Mouse (Mus musculus) retina, postnatal 1 day (tissue): ENCODE data around the gene Gm5483.
"Not testable (repeated sequence)": the region's sequence is repeated elsewhere in the genome, so short reads cannot be mapped to it uniquely, and the experiment has no call there.

Source experiments
- DNase-seq: peaks from one replicate; pipeline ENCODE4 v3.0.0-alpha.2; 2012

The Gm5483 gene

DNA sequence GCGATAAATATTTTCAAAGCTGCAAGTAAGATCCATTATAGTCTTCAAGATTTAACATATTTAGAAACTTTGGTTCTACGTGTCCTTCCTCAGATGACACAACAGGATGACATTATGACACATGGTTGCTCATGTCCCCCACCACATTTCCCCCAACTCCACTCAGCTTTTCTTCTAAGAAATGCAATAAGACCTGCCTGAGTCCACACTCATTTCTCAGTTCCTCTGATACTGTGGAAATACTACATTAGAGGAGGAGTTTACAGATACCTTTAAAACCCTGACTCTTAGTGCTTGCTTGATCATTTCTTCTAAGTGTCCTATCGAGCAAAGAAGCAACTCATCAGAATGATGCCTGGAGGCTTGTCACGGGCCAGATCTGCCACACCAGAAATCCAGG lies at the start of gene Gm5483:
Gene Gm5483 (plus strand): TSS at position 301 of the 400 bp plus-strand sequence.
- DNase-seq, result not testable (repeated sequence)

DNA sequence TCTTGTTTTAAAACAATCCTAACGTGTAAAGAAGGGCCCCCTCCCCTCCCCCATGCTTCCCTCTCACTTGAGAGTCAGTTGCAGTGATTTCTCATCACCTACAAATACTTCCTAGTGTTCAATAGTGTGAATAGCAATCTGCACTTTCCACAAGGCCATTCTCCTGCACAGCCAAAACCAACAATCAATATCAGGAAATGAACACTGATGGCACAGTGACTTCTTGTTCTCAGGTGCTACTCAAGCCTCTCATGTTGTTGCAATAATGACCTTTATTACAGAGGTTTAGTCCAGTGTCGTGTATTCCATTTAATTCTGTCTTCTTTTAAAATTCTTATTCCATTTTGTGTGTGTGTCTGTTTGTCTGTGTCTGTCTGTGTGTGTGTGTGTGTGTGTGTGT lies 45.8 kb upstream of the Gm5483 start:
- no peak for DNase-seq

DNA sequence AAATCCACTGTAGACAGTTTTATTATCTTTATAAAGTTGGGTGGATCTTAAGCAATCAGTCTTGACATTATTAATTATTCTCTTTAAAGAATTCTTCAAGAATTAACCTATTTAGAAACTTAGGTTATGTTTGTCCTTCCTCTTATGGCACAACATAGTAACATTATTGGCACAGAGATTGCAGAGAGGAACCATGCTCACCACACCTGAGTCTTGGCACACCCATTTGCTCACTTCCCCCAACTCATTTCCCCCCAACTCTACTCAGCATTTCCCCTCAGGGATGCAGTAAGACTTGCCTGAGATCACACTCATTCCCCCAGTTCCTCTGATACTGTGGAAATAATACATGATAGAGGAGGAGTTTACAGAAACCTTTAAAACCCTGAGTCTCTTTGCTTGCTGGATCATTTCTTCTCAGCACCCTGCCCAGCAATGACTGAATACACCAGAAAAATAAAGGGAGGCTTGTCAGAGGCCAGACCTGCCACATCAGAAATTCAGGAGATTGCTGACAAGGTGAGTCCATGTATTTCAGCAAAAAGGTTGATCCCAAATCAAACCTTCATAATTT lies 27.5 kb upstream of the Gm5483 start, which contains the start of gene Stfa2l1:
Gene Stfa2l1 (plus strand): TSS at position 410 of the 574 bp plus-strand sequence.
- no peak for DNase-seq

DNA sequence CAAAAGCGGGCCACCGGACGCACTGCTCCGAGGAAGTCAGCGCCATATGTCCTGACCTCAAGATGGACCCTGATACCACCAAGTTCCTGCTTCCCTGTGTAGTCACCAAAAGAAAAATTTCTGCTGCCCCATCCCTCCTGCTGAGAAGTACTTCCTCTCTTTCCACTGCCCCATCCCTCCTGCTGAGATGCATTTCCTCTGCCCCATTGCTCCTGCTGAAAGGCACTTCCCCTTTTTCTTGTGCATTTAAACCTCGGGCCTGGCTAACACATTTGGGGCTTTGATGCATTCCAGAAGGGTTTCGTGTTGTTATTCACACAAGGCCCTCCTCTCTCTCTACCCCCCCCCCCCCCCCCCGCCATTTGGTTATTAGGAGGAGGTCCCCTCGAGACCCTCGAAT lies 16.2 kb upstream of the Gm5483 start:
- not testable (repeated sequence) for DNase-seq

DNA sequence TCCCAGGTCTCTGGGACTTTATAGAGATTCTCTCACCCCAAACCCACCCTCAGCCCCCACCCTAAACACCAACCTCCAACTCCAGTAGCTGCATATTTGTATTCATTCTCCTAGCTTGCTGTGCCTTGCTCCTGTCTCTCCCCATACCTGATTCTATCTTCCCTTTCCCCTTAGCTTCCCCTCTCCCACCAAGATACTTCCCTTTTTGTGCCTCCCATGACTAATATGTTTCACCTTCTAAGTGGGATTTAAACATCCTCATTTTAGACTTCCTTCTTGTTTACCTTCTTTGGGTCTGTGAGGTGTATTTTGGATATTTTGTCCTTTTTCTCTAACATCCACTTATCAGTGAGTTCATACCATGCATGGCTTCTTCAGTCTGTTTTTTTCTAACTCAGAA lies 7.9 kb upstream of the Gm5483 start:
- DNase-seq, result no peak

DNA sequence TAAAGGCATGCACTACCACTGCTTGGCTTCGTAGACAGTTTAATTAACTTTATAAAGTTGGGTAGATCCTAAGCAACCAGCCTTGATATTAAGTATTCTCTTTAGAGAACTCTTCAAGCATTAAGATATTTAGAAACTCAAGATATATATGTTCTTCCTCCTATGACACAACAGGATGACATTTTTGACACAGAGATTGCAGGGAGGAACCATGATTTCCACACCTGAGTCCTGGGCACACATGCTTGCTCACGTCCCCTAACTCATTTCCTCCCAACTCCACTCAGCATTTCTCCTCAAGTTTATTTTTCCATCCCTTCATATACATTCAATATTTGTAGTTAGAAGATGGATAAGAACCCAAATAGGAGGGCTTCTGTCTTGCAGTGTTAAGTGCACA lies 4.1 kb upstream of the Gm5483 start:
- no peak for DNase-seq

DNA sequence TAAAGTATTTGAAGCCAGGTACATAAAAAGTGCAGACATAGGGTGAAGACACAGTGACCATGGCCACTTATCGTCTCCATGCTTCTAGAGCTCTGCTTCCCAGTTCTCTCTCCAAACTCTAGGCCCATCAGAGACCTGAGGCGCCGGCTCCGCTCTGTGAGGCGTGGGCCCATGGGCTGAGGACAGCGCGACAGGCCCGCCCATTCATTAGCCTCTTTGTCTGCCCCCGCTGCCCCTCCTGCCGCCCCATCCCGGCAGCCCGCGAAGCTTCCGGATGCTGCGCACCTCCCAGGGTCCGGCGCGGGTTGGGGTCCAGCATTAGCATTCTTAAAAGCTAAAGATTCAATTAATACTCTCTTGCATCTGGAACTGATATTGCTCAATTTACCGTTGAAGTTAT lies 15.2 kb downstream of the Gm5483 start:
- peak; percentile 8 for DNase-seq

DNA sequence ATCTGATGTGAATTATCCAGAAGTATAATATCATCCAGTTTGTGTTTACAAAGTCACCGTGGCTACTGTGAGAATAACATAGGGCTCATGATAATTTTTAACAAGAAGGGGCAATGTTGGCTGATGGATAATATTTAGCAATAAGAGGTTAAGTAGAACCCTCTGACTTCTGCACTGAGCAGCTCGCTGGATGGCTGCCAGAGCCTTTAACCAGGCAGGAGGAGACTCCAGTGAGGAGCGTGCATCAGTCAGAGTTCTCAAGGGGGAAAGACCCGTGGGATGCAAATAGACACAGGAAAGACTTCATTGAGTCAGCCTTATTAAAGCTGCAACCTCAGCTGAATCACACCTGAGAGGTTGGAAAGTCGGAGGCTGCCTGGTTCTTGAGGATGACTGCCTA lies 19.8 kb downstream of the Gm5483 start:
- no peak for DNase-seq

DNA sequence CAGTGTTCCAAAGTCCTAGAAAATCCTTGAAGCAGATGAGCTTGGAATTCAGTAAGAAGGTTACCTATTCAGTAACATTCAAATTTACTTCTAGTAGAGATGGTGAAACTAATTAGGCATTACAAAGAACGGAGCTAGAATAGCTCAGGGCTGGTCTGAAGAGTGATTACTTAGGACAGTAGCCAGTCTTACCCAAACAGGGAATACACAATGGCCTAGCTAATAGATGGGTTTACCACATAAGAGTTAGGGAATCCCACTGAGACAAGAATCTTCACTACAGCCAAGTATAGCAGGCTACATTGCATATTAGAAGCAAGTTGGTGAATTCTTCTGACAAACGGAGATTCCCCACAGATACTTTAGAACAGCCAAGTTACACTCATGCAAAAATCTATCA lies 21.7 kb downstream of the Gm5483 start:
- not testable (repeated sequence) for DNase-seq

DNA sequence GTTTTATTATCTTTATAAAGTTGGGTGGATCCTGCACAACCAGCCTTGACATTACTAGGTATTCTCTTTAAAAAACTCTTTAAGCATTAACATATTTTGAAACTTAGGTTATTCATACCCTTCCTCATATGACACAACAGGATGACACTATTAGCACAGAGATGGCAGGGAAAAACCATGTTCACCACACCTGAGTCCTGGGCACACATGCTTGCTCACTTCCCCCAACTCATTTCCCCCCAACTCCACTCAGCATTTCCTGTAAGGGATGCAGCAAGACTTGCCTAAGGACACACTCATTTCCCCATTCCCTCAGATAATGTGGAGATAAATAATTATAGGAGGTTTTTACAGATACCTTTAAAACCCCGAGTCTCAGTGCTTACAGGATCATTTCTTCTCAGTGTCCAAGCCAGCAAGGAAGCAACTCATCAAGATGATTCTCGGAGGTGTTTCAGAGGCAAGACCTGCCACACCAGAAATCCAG lies 26.0 kb downstream of the Gm5483 start, which contains the start of gene Gm5416:
Gene Gm5416 (plus strand): TSS at position 437 of the 487 bp plus-strand sequence.
- no peak for DNase-seq

DNA sequence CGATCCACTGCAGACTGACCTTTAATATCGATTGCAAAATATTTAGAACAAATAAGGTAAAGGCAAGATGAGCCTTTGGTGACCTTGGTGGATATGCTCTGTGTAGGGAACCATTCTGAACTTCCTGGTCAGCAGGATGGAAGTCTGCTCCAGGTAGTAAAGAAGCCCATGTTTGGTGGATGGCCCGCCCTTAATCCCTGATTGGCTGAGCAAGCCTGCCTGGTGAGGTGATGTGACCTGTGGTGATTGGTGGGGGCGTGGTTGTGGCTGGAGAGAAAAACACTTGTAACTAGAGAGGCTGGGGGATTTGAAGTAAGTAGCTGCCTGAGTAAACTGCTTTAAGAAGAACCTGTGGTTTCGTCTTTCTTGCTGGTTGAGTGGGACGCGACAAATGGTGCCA lies 37.2 kb downstream of the Gm5483 start, which contains the start of gene 2010005H15Rik:
Gene 2010005H15Rik (plus strand): TSS at position 301 of the 400 bp plus-strand sequence.
- not testable (repeated sequence) for DNase-seq
